Mouse (Mus musculus) right cerebral cortex, adult 2 months (tissue): ENCODE measurements at regions not wholly inside any gene's neighbourhood (a gene's known extent, or its start where the extent isn't known, plus 50 kb on each side); places are given as distances from the start of the nearest gene placed in this dataset.
A peak's percentile ranks its signal among the peaks of the same experiment; 100 is the strongest.

Source experiments
- DNase-seq, 2 experiments: peaks; one replicate each; pipeline ENCODE4 v3.0.0; 2021 to 2022; ENCODE audit warnings: low spot score in 2 of 2

DNA sequence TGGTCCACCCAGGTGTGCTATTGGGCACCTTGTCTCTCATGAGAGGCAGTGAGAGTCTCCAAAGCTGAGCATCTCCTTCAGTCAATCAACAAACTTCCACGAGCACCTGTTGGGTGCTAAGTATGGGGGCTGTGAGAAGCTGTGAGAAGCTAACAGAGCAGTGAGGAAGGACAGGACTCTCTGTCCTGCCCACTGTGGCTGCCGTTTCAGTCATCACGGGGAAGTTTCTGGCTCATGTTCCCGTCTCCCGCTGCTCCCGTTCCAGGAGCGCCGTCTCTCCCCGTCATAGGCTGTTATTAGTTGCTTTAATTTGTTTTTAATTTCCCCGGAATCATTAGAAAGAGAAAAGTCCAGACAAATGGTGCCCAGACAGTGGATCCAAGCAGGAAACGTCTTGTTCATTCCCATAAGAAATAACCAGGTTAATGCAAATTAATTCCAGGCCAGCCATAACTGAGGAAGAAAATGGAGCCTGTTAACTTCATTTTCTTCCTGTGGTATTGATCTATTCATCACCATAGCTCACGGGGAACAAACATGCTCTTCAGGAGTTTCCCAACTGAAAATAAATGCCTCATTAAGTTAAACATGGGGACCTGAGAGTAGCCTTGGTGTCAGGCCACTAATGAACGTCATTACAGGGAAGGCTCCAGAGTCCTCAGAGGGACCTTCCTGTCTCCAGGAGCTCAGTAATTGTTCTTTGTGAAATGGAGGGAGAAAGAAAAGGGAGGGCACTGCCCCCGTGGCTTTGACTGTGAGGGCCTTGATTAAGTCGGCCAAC lies 70.3 kb downstream of the Matn1 start:
- DNase-seq: no peak

DNA sequence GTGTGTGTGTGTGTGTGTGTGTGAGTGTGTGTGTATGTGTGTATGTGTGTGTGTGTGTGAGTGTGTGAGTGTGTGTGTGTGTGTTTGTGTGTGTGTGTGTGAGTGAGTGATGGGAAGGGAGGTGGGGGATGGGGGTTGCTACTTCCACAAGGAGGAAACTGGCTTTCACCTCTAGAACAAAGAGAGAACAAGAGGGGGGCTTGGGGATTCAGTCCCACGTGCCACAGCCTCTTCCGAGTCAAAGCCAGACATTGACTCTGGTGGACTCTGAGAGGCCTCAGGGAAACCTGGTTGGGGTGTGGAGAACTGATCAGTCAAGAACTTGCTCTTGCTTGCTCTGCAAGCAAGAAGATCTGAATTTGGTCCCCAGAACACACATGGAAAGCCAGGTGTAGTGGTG lies 71.0 kb downstream of the Matn1 start:
- DNase-seq: no peak

DNA sequence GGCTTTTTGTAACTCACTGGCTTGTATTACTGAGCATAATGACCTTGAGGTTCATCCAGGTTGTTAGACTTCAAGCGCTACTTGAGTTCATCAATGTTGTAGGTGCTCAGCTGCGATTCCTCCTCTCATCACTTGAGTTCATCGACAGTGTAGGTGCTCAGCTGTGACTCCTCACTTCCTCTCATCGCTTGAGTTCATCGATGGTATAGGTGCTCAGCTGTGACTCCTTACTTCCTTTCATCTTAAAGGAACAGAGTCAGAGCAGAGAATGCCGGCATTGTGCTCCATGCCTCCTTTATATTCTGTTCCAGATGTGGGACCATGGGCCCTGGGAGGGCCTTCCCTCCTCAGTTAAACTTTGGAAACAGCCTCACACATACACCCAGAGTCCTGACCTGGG lies 79.4 kb downstream of the Matn1 start:
- DNase-seq: no peak

DNA sequence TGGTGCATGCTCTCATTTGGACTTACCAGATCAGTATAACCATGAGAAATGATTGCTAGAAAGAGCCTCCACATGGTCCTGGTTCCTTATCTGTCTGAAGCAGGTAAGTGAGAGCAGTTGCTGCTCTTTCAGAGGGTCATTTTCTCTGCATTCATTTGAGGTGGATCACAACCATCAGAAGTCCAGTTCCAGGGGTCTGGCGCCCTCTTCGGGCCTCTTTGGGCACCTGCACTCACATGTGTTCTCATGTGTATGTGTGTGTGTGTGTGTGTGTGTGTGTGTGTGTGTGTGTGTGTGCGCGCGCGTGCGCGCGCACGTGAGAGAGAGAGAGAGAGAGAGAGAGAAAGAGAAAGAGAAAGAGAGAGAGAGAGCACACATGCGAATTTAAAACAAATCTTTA lies 92.1 kb downstream of the Matn1 start:
- no peak for DNase-seq

DNA sequence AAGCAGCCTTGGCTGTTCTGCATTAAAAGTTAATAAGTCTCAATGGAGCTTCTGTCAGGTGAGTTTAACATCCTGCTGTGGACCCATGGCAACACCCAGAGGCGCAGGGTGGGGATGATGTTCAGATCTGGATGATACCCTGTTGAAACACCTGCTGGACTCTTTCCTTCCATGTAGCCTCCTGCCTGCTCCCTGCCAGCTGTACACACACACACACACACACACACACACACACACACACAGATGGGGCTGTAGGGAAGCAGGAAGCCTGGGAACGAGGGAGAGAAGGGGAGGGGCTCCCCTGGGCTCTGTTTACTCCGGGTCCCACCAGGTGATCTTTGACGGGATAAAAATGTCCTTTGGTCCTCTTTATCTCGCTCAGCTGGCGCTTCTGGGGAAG lies 93.0 kb downstream of the Matn1 start:
- no peak for DNase-seq

DNA sequence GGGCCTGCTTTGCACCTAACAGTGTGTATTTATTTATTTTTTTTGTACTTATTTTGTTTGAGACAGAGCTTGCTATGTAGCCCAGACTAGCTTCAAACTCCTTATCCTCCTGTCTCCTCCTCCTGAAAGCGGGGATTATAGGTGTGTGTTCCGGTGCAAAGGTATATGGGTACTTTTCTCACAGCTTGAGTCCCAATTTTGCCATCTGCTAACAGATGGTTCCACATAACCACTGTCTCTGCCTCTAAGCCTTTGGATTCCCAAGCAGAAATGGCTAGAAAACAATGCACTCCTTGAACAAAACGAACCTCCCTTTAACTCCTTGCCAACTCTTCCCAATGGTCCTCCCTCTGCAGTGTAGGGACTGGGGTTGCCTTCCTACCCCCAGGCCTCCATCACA lies 95.5 kb downstream of the Matn1 start:
- DNase-seq: peak; percentile 5

DNA sequence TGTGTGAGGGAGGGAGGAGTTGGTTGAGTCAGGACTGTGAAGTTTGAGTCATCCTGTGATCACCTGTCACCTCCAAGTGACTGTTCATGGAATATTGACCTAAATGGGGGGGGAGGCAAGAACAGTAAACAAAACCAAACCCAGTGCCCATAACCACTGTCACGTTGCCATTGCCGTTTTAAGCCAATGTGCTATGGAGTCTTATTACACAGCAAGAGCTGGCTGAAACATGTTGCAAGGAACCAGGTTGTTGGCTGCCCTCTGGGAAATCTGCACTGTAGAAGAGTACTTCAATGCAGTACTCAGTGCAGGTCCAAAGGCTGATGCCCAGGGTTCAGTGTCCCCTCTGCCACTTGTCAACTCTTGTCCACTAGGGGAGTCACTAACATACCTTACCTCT lies 97.0 kb downstream of the Matn1 start:
- DNase-seq: no peak

DNA sequence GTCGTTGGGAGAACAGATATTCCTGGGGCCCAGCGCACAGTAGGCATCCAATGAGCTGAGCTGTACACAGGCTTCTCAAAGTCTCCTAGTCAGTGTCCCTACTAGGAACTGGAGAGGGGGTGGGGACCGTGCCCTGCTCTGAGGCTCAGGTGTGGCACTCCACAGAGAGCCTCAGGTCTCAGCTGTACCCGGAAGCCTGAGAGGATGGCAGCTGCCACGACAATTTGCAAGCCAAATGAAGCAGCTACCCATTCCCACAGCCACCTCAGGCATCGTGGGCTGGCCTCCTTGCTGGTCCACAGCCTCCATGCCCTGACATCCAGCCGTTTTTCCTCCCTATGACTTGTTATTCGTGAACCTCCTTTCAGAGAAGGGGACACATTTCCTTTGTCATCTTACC lies 101.9 kb downstream of the Matn1 start:
- peak in 1 of 2 experiments; percentile 43 for DNase-seq

DNA sequence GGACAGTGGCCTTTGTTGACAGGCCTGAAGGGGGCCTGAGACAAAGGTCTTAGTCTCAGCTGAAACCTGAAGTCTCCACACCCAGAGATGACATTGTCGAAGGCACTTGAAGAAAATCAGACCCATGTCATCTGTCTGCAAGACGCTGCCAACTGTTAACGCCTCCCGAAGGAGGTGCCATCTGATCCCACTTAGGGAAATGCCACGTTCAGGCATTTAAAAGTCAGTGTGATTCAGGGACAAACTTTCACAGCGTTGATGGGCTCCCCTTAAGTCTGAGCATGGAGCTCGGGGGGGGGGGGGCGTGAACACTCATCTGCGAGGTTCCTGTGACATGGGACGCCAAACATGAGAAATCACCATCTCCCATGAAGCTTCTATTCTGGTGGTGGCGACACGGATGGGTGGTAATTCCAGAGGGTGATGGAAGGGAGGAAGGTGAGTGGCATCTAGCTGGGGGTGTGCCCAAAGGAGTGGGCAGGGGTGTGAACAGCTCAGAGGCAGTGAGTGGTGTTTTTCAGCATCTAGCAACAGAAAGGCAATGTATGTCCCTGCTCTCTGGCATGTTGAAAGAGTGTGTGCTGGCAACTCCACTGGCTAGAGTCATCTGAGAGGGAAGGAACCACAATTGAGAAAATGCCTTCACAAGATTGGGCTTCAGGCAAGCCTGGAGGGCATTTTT lies 102.9 kb downstream of the Matn1 start:
- peak; percentile 55 to 72 for DNase-seq

DNA sequence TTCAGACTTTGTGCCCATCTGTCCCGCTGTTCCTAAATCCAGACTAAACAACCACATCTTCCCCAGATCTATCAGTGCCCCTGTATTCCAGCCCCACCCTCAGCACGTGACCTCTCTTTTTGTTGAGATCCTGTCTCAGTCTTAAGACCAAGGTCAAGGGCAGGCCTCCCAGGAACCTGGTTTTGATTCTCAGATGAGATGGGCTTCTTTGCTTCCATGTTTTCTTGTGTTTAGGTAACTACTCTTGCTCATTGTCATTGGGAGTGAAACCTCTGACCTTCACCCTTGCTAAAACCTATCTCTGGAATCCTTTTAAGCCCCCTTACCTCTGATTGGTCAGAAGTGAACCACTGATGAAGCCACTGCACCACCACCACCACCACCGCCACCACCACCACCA lies 112.1 kb downstream of the Matn1 start:
- DNase-seq: no peak

DNA sequence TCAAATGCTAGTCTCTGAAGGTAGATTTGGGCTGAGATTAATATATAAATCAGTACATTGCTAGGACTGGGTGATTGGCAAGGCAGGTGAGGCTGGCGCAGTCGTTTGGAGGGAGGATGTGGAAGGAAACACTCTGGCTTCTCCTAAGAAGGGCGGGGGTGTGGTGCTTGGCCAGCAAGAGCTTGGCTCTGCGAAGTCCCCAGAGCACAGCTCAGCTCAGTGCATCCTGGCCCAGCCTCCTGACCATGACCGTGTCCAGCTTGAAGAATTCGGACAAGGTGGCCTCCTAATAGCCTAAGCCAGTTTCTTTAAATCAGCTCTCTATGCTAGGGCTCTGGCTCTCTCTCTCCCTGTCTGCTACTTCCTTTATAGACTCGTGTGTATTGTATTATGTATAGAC lies 115.4 kb downstream of the Matn1 start:
- no peak for DNase-seq

DNA sequence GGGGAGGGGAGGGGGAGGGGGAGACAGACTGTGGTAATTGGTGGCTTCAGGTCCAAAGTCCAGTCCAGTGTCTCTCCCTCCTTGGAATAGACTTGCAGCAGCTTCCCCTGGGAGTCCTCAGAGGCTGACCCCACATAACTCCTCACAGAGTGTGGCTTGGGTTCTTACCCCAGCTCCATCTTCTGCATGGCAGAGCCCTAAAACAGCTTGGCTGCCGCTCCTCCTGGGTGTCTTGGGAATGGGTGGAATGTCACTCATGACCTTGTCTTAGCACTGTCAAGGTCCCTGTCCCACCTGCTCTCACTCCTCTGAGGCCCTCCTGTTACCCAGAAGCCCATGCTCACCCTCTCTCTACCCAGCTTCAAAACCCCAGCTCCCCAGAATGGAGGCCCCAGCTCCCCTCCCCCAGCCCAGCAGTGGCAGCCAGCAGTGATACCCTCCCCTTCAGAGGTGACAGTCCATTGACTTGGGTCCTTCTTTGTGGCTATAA lies 116.1 kb downstream of the Matn1 start:
- no peak for DNase-seq

DNA sequence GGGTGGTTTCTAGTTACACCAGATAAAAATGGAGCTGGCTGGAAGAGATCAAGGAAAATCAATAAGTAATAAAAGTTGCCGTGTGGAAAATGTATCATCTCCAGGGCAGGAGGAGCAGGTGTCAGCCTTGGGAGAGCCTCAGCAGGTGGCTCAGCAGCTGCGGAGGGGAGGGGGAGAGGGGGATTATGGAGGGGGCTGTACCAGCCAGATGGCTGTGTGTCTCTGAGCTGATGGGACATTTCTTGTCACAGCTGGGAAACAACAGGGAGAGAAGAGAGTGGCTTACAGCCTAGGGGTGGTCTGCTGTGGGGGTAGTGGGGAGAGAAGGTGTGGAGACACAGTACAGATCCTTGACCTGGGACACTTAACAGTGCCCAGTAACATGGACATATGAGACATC lies 116.5 kb downstream of the Matn1 start:
- DNase-seq: no peak

DNA sequence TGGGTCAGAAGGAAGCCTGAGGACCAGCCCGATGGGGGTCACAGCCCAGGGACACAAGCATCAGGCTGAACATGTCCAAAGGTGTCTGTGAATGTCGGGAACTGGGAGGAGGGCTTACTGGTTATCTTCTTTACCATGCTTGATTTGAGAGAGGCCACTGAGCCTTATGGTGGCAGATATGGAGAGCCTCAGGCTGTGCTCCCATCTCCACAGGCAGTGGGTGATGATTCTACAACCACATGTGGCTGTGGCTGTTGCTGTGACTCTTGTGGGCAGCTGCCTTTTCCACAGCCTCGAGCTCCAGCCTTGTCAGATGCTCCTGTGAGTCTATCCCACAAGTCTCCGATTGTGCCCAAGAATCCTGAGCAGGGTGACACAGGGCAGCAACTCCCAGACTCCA lies 118.4 kb downstream of the Matn1 start:
- no peak for DNase-seq

DNA sequence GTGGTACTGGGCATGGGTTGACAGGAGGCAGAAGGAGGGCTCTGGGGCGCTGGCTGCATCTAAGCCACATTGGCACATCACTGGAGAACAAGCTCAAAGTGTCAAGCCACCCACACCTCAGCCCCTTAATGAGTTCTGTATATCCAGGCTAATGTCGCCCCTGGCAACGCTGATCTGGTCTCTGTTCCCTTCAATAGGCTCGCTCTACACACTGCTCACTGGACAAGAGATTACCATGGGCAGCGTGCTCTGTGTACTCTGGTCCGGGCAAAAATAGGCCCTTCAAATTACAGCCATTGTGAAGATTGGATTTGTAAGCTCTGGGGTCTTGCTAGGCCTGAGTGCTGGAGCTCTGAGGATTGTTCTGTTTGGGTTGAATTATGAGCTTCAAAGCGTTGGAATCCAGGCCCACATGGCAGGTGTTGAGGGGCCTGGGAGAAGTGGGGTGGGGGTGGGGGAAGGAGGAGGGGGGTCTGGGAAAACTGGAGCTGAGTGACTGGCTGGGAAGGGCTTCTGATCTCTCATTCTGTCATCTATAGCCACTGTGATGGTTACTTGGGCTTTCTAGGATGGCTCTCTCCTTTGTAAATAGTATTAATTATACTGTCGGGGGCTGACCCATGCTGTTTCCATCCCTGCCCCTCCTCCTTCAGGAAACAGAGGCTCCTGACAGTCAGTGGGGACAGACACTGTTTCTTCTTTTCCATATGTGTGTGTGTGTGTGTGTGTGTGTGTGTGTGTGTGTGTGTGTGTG lies 122.2 kb downstream of the Matn1 start:
- DNase-seq: no peak

DNA sequence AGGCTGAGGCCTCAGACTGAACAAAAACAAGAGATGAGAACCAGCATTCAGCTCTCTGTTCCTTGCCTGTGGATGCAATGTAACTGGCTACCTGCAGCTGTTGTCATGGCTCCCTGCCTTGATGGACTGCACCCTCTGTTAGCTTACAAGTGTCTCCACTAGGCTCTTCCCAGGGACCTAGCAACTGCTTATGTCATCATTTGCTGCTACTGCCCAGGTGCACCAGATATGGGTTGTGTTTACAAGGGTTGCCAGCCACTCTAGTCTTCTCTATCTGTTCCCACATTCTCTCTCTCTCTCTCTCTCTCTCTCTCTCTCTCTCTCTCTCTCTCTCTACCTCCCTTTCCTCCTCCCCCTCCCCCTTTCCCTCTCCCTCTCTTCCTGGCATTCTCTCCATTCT lies 126.4 kb downstream of the Matn1 start:
- no peak for DNase-seq

DNA sequence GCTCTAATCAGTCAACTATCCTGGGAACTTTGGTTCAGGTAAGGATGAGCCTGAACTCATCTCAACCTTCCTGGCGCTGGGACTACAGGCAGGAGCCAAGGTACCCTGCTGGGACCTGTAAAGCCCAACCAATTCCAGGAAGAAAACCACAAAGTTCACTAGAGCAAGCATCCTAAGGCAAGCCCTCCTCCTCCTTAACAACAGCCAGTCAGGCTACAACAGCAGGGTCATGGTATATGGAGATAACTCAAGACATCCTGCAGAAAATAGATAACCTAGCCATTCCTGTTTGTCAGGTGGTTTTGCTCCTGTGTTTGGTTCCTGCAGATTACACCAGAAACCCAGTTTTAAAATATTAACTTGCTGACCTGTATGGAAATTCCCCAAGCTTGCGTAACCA lies 128.4 kb downstream of the Matn1 start:
- no peak for DNase-seq

DNA sequence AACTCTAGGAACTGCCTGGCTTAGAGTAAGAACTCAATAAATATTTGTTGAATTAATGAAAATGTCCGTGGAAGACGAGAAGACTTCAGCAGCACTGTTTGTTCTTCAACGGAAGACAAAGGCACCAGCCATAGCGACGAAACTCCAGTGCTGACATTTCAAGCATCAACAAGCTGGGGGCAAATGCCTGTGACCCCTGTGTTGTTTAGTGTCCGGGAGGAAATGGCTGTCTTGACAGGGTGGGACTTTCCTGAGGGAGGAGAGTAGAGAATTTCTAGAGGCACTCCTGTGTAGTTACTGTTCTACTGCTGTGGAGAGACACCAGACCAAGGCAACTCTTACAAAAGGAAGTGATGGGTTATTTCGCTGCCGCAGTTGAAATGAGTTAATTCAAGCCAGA lies 129.2 kb downstream of the Matn1 start:
- DNase-seq: no peak

DNA sequence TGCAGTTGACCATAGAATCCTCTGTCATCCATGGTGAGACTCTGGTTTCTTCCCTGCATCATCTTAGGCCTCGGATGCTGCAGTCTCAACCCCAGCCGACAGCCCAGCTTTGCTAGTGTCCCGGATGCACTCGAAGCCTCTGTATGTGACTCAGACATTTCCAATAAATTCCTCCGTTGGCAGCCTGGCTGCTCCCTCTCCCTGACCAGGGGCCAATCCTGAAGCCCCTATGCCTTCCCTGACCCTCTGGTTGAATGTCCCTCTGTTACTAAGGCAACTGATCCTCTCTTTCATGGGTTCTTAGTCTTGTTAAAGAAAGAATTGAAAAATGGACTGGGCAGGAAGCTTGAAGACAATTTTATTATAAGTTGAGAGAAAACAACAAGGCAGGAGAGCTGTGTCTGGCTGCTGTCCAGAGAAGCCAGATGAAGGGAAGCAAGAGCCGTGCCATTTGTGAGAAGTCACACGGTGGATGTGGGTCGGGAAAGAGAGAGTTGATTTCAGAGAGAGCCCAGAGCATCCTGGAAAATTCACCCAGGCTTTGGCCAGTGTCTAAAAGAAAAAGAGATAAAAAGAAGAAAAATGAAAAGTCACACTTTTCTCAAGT lies 131.2 kb downstream of the Matn1 start:
- DNase-seq: no peak

DNA sequence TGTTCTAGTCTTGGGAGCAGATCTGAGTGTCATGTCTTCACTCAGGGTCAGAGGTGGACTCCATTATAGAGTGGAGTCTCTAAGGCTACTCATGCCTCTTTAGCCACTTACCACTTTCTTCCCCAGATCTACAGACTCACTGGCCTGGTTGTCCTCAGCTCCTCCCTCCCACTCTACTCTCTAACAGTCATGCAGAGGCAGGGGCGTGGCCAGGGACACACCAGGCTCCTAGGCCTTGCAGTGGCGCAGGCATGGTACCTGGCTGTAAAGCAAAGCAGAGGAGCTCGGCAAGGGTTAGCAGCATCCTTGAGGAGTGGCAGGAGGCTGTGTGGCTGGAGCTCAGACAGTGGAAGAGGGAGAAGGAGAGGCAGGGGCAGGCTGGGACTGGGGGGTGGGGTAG lies 132.4 kb downstream of the Matn1 start:
- DNase-seq: no peak

DNA sequence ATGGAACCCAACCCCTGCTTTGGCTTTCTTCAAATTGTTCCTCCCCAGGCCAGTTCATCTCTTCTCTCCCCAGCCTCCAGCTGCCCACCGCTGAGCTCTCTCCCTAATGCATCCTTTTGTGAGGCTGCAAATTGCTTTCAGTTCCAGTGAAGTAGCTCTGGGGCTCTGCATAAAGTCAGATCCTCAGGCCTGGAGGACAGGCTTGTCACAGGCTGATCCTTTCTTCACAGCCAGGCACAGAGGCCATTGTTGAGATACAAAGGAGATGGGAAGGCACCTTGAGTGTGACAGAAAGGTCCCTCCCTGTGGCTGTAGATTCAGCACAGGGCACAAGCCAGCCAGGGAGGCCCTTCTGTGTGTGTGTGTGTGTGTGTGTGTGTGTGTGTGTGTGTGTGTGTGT lies 135.9 kb downstream of the Matn1 start:
- DNase-seq: no peak

DNA sequence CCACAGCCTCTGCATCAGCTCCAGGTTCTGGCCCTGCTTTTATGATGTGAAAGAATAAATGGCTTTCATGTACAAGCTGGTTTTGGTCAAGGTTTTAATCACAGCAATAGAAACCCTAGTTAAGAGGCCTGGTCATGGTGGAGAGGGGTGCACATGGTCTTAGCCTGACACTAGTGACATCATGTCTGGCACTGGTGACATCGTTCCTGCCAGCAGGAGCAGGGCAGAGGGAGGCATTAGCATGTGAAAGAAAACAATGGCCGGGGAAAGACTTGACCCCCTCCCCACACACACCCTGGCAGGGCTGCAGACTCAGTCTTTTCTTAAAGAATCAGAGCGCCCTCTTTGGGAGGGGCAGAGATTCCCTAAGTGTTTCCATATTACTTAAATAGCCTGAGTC lies 139.2 kb downstream of the Matn1 start:
- DNase-seq: no peak
